Mouse (Mus musculus) stomach, postnatal 0 days (tissue): ENCODE data around the gene Pif1.

ENCODE experiments used
- CTCF ChIP-seq: IDR thresholded peaks from 2 replicates; pipeline ENCODE4 v1.5.1; 2016; ENCODE audit warnings: antibody characterized with exemption, low read depth, mild to moderate bottlenecking, moderate library complexity
- EP300 ChIP-seq: optimal IDR thresholded peaks from 2 replicates; pipeline ENCODE3; 2016; ENCODE audit warnings: antibody characterized with exemption

DNA sequence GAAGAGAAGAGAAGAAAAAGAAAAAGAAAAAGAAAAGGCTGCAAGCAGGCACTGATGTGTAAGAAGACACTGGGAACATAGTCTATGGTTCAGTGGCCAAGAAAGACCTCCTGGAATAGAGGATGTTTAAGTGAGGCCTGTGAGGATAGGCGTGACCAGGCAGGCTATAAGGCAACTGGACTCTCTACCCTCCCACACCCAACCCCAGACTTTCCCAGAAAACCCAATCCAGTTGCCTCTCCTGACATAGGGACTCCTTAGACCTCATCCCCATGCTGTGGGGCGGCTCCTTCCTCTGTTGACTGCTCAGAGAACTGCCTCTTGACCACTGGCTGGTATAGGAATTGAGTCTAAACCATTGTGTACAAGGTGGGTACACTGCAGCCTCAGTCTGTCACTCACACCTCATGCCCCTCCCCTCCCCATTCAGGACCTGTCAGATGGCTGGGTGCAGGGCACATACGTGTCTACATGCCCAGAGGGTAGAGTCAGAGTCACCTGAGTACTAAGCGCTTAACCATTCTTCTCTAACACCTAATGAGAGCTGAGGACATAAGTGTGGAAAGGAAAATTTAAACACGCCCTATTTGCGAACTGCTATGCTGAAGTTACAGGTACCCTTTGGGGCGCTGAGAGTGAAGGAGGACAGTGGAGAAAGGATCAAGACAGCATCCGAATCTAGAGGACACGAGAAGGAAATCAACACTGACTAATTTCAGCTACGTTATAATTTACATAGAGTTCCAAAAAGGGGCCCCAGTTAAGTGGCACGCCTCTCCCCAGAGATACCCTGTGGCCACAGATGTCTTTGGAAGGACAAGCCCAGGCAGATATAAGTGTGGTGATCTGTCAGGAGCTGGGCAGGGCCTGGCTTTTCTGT is 12.2 kb upstream of the Pif1 start:
- TF ChIP-seq CTCF (no peak), EP300 (no peak)
